Mouse (Mus musculus): Measurements from ENCODE around the gene Atf3. TPM values are rescaled to one million over a fixed set of nuclear protein-coding genes. Genes with fewer than 3 reads are reported as not detected.

Atf3 gene
- polyA plus RNA-seq, 1 experiment = 8.4 TPM

- WGBS = 2% methylated on average over 14 of the region's 14 CpGs
- Histone ChIP-seq H3K27ac (ENCODE audit: control insufficient read depth, insufficient read depth, low read depth, low read length, poor library complexity) (peak overlapping the region; percentile 54; the same call in 1 of the 2 replicates), H3K4me3 (replicated peaks; ENCODE audit: control insufficient read depth, low read depth, low read length) (peak overlapping the region; percentile 24), H3K4me1 (ENCODE audit: control insufficient read depth, insufficient read depth, low read length) (peaks cover 7% of the 10 kb centered on the region)
- TF ChIP-seq CTCF (IDR thresholded peaks at IDR 0.05; ENCODE audit: control insufficient read depth, insufficient read depth, low read length) (peak; percentile 52; the same call in 1 of the 2 replicates), POLR2A (IDR thresholded peaks at IDR 0.05; ENCODE audit: borderline replicate concordance, control insufficient read depth, low read depth, low read length) (no peak)
Observed at GRCm38 (mm10) chr1:191193657-191194424, 24.0 kb downstream of the Atf3 start.

DNA sequence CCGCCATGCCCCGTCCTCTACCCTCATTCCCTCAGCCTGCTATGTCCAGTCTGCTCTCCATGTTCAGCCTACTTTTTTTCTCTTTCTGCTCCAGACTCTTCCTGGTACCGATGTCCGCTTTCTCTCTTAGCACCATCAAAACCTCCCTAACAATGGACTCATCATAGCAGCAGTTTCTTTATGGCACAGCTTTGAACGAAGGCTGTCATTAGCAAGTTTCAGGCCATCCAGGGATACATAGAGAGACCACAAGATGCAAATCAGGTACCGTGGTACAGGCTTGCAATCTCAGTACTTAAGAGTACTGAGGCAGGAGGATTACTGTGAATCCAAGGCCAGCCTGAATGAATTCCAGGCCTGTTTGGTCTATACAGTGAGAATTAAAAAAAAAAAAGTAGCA, 25.1 kb downstream of the Atf3 start:
- Histone ChIP-seq H3K4me1 (ENCODE audit: control insufficient read depth, insufficient read depth, low read length) (peaks cover 1% of the 10 kb centered on the region), H3K27ac (ENCODE audit: control insufficient read depth, insufficient read depth, low read depth, low read length, poor library complexity) (no peak overlapping the region), H3K4me3 (replicated peaks; ENCODE audit: control insufficient read depth, low read depth, low read length) (no peak overlapping the region)
- 79% methylated on average over 6 of the region's 6 CpGs for WGBS
- TF ChIP-seq POLR2A (IDR thresholded peaks at IDR 0.05; ENCODE audit: borderline replicate concordance, control insufficient read depth, low read depth, low read length) = no peak
- no peak for TF ChIP-seq CTCF (IDR thresholded peaks at IDR 0.05; ENCODE audit: control insufficient read depth, insufficient read depth, low read length)

DNA sequence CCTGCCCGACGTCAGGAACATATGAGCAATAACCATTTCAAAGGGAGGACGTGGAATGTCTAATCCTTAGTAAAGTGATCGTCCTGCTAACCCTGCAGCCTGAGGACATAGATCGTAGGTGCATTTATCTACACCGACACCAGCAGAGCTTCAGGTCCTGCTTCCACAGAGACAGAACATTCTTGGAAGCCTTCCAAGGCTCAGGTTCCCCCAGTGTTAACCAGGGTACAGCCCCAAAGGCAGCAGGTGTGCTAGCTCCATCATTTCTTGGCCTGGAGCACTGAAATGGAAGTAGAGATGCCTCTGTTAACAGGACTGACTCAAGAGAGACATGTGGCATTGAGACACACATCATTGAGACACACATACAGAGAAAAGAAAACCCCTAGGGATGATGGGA, 25.6 kb downstream of the Atf3 start:
- Histone ChIP-seq H3K27ac (ENCODE audit: control insufficient read depth, insufficient read depth, low read depth, low read length, poor library complexity) (no peak overlapping the region), H3K4me1 (ENCODE audit: control insufficient read depth, insufficient read depth, low read length) (peaks cover 1% of the 10 kb centered on the region), H3K4me3 (replicated peaks; ENCODE audit: control insufficient read depth, low read depth, low read length) (no peak overlapping the region)
- TF ChIP-seq POLR2A (IDR thresholded peaks at IDR 0.05; ENCODE audit: borderline replicate concordance, control insufficient read depth, low read depth, low read length) (no peak), CTCF (IDR thresholded peaks at IDR 0.05; ENCODE audit: control insufficient read depth, insufficient read depth, low read length) (no peak)
- 80% methylated on average over 6 of the region's 6 CpGs for WGBS

GRCm38 (mm10) chr1:191189671-191190372, 28.0 kb downstream of the Atf3 start:
- TF ChIP-seq POLR2A (IDR thresholded peaks at IDR 0.05; ENCODE audit: borderline replicate concordance, control insufficient read depth, low read depth, low read length) (no peak), CTCF (IDR thresholded peaks at IDR 0.05; ENCODE audit: control insufficient read depth, insufficient read depth, low read length) (no peak)
- H3K4me3 ChIP-seq (replicated peaks; ENCODE audit: control insufficient read depth, low read depth, low read length) = no peak overlapping the region
- H3K27ac ChIP-seq (ENCODE audit: control insufficient read depth, insufficient read depth, low read depth, low read length, poor library complexity) = no peak overlapping the region
- WGBS = 68% methylated on average over 6 of the region's 6 CpGs
- peaks cover 2% of the 10 kb centered on the region for H3K4me1 ChIP-seq (ENCODE audit: control insufficient read depth, insufficient read depth, low read length)

DNA sequence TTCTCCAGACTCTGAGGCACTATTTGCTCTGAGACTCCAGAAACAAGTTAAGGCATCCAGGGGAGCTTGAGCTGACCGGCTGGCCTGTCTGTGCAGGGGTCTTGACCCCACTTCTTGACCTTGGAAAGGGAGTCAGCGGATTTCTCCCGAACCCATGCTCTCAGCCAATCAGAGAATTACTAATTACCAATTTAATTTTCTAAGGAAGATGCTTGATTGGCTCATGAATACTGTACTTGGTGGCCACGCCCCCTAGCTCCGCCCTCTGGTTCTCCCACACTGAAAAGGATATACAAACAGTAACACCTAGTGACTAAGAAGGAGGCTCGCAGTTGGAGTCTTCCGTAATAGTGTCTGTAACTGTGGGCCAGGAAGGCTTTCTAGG, 31.5 kb downstream of the Atf3 start:
- no peak overlapping the region for H3K27ac ChIP-seq (ENCODE audit: control insufficient read depth, insufficient read depth, low read depth, low read length, poor library complexity)
- 15% methylated on average over 7 of the region's 7 CpGs for WGBS
- peaks cover 1% of the 10 kb centered on the region; the same call in 1 of the 2 replicates for H3K4me1 ChIP-seq (ENCODE audit: control insufficient read depth, insufficient read depth, low read length)
- H3K4me3 ChIP-seq (replicated peaks; ENCODE audit: control insufficient read depth, low read depth, low read length) = no peak overlapping the region
- TF ChIP-seq POLR2A (IDR thresholded peaks at IDR 0.05; ENCODE audit: borderline replicate concordance, control insufficient read depth, low read depth, low read length) (no peak), CTCF (IDR thresholded peaks at IDR 0.05; ENCODE audit: control insufficient read depth, insufficient read depth, low read length) (no peak)

DNA sequence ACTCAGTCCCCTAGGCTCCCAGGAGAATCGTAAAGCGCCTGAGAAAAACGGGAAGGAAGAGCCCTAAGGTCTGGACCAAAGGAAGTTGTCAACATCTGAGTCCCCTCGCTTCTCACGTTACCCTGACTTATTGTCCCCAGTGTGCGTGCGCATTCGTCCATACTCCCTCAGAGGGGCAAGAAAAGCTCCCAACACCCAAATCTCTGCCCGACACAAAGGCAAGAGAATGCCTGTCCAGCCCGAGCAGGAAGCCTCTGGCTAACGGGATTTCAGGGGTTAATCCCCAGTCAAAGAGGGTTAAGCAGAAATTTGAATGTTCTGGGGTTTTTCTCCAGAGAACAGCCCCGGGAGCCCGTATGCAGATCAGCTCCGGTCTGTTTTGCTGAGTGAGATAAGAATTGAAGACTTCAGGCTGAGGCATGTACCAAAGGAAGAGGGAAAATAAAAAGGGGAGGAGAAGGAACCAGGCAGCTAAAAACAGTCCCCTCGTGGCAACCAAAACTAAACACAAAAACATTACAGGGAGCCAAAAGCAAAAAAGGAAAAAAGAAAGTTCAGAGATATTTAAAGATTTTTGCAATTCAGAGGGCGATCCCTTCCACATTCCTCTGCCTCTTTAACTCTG, 32.0 kb downstream of the Atf3 start:
- TF ChIP-seq POLR2A (IDR thresholded peaks at IDR 0.05; ENCODE audit: borderline replicate concordance, control insufficient read depth, low read depth, low read length) (no peak), CTCF (IDR thresholded peaks at IDR 0.05; ENCODE audit: control insufficient read depth, insufficient read depth, low read length) (no peak)
- H3K27ac ChIP-seq (ENCODE audit: control insufficient read depth, insufficient read depth, low read depth, low read length, poor library complexity) = no peak overlapping the region
- H3K4me3 ChIP-seq (replicated peaks; ENCODE audit: control insufficient read depth, low read depth, low read length) = no peak overlapping the region
- under 1% methylated on average over 16 of the region's 16 CpGs for WGBS
- H3K4me1 ChIP-seq (ENCODE audit: control insufficient read depth, insufficient read depth, low read length) = peaks cover 1% of the 10 kb centered on the region; the same call in 1 of the 2 replicates

- peaks cover 1% of the 10 kb centered on the region; the same call in 1 of the 2 replicates for H3K4me1 ChIP-seq (ENCODE audit: control insufficient read depth, insufficient read depth, low read length)
- H3K4me3 ChIP-seq (replicated peaks; ENCODE audit: control insufficient read depth, low read depth, low read length) = no peak overlapping the region
- WGBS = 3% methylated on average over 22 of the region's 22 CpGs
- no peak overlapping the region for H3K27ac ChIP-seq (ENCODE audit: control insufficient read depth, insufficient read depth, low read depth, low read length, poor library complexity)
- no peak for TF ChIP-seq POLR2A (IDR thresholded peaks at IDR 0.05; ENCODE audit: borderline replicate concordance, control insufficient read depth, low read depth, low read length)
- no peak for TF ChIP-seq CTCF (IDR thresholded peaks at IDR 0.05; ENCODE audit: control insufficient read depth, insufficient read depth, low read length)
Observed at GRCm38 (mm10) chr1:191184841-191185251, 33.0 kb downstream of the Atf3 start.
